Mouse (Mus musculus) NIH3T3 (cell line): ENCODE measurements around the gene Tmc3.

Experiments
- DNase-seq: peaks from one replicate; pipeline ENCODE4 v3.0.0-alpha.2; 2012; ENCODE audit warnings: low read depth

Gene Tmc3

DNA sequence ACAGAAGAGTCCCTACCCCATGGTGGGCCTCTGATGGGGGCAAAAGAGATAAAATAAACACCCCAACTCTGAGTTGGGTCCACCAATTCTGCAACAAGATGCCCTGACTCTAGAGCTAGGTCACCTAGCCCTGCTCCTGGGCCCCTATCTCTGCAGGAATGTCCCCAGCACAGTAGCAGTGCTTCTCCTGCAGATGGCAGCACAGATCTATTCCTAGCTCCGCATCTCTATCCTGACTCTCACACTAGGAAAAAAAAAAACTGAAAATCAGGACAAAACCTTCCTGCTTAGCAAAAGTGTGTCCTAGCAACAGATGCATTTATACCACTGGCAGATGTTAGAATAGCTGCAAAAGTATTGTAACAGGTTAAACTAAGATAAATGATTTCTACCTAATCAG is 84.0 kb downstream of the Tmc3 start:
- DNase-seq: peak; percentile 85

- peak; percentile 50 for DNase-seq
Observed at GRCm38 (mm10) chr7:83671573-83671972, 86.8 kb downstream of the Tmc3 start.
